Mouse (Mus musculus): ENCODE measurements around the gene Serpina1e.
"Not testable (repeated sequence)": the region's sequence is repeated elsewhere in the genome, so short reads cannot be mapped to it uniquely, and the experiment has no call there.

The Serpina1e gene

GRCm38 (mm10) chr12:103962860-103963259, 4.1 kb upstream of the Serpina1e start:
- no peak for DNase-seq (ENCODE audit: low spot score in 2 of 2)

GRCm38 (mm10) chr12:103962337-103962736, 3.6 kb upstream of the Serpina1e start:
- no peak for DNase-seq (ENCODE audit: low spot score in 2 of 2)

- no peak for DNase-seq (ENCODE audit: low spot score in 2 of 2)
Observed at GRCm38 (mm10) chr12:103961716-103962115, 2.9 kb upstream of the Serpina1e start.

- not testable (repeated sequence) for DNase-seq (ENCODE audit: low spot score in 2 of 2)
Observed at GRCm38 (mm10) chr12:103956555-103956954, 2.2 kb downstream of the Serpina1e start.

GRCm38 (mm10) chr12:103952972-103953371, 5.8 kb downstream of the Serpina1e start:
- DNase-seq (ENCODE audit: low spot score in 2 of 2): not testable (repeated sequence)

- DNase-seq (ENCODE audit: low spot score in 2 of 2): no peak
Observed at GRCm38 (mm10) chr12:103946243-103946642, 12.5 kb downstream of the Serpina1e start.

GRCm38 (mm10) chr12:103909181-103909580, 49.6 kb downstream of the Serpina1e start:
- not testable (repeated sequence) for DNase-seq (ENCODE audit: low spot score in 2 of 2)

GRCm38 (mm10) chr12:103907746-103908145, 51.0 kb downstream of the Serpina1e start:
- DNase-seq (ENCODE audit: low spot score in 2 of 2): not testable (repeated sequence)

- DNase-seq (ENCODE audit: low spot score in 2 of 2): not testable (repeated sequence)
Observed at GRCm38 (mm10) chr12:103904837-103905340, 53.9 kb downstream of the Serpina1e start, which contains the start of gene Serpina1c. TSS of gene Serpina1c (minus strand) at chr12:103904887.

GRCm38 (mm10) chr12:103901929-103902328, 56.8 kb downstream of the Serpina1e start:
- not testable (repeated sequence) for DNase-seq (ENCODE audit: low spot score in 2 of 2)

All from frontal cortex, postnatal 25 days (tissue).